Mouse (Mus musculus): ENCODE measurements around the gene Uck1.

Uck1 gene

DNA sequence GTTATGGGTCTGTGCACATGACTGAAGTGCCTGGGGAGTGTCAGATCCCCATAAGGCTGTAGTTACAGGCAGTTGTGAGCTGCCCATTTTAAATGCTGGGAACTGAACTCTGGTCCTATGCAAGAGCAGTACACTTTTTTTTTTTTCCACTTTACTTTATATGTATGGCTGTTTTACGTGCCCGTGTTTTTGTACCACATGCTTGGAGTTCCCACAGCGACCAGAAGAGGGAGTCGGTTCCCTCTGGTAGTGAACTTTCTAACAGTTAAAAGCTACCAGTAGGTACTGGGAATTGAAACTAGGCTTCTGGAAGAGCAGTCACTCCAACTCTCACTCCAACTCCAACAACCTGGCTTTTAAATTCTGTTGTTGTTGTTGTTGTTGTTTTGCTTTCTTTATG is 676 bp upstream of the Uck1 start:
- no peak for DNase-seq (ENCODE audit: low spot score in 2 of 2)

GRCm38 (mm10) chr2:32258887-32259533 is 949 bp downstream of the Uck1 start:
- no peak for DNase-seq (ENCODE audit: low spot score in 2 of 2)

- DNase-seq (ENCODE audit: low spot score in 2 of 2): no peak
Measured at GRCm38 (mm10) chr2:32256273-32256672, 3.7 kb downstream of the Uck1 start.

GRCm38 (mm10) chr2:32254563-32254962 is 5.4 kb downstream of the Uck1 start:
- DNase-seq (ENCODE audit: low spot score in 2 of 2): no peak

- DNase-seq (ENCODE audit: low spot score in 2 of 2): no peak
Measured at GRCm38 (mm10) chr2:32253352-32253751, 6.6 kb downstream of the Uck1 start.

DNA sequence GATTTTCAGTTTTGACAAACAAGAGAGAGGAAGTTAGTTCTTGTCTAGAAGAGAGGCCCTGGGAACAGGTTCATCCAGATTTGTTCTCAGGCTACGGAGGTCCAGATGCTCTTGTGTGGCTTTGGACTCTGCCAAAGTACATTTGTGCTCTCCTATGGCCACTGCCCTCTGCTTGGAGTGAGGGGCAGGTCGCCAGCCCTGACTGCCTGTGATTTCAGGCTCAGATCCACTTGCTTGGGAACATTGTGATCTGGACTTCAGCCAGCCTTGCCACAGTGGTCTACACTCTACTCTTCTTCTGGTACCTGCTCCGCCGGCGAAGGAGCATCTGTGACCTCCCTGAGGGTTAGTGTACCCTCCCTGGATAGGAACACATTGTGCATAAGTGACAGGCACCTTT is 7.3 kb downstream of the Uck1 start:
- DNase-seq (ENCODE audit: low spot score in 2 of 2): no peak

GRCm38 (mm10) chr2:32251791-32252527 is 8.0 kb downstream of the Uck1 start:
- DNase-seq (ENCODE audit: low spot score in 2 of 2): no peak

DNA sequence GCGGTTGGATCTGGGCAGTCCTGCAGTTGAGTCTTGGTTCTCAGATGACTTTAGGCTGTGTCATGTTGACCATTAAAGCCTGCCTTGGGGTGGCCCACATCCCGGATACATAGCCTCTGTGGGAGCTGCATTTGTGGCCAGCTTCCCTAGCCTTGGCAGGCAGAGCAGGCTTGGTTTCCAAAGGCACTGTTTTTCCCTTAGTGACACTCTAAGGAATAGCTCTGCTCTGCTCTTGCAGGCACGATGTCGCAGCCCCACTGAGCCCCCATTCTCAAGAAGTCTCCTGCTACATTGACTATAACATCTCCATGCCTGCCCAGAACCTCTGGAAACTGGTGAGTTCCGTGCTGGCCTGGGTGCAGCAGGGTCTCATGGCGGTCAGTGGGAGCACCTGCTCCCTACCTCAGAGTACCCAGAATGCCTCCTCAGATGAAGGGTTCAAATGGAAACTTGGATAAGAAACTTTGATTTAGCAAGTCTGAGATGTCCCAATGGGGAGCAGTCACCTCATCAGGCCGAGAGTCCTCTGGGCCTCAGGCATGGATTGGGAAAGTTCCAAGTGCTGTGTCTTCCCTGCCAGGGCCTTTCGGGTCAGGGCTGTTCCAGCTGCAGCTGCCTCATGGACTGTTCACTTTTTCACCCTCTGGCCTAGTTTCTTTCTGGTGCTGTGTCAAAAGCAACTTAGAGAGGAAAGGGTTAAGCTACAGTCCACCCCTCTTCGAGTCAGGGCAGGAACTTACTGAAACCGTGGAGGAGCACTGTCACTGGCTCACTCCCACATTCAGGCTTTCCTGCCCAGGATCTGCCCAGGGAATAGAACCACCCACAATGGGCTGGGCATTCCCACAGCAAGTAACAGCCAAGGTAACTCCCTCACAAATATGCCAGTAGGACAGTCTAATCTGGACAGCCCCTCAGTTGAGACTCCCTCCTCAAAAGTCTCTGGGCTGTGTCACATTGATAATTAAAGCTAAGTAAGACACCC is 11.3 kb downstream of the Uck1 start:
- DNase-seq (ENCODE audit: low spot score in 2 of 2): no peak

- DNase-seq (ENCODE audit: low spot score in 2 of 2): no peak
Measured at GRCm38 (mm10) chr2:32246741-32247140, 13.2 kb downstream of the Uck1 start.

GRCm38 (mm10) chr2:32242986-32243385 is 17.0 kb downstream of the Uck1 start:
- no peak for DNase-seq (ENCODE audit: low spot score in 2 of 2)

- no peak for DNase-seq (ENCODE audit: low spot score in 2 of 2)
Measured at GRCm38 (mm10) chr2:32240591-32240990, 19.4 kb downstream of the Uck1 start.

- no peak for DNase-seq (ENCODE audit: low spot score in 2 of 2)
Measured at GRCm38 (mm10) chr2:32238708-32239435, 21.1 kb downstream of the Uck1 start.

- DNase-seq (ENCODE audit: low spot score in 2 of 2): no peak
Measured at GRCm38 (mm10) chr2:32237571-32237970, 22.4 kb downstream of the Uck1 start.

GRCm38 (mm10) chr2:32236760-32237487 is 23.0 kb downstream of the Uck1 start:
- DNase-seq (ENCODE audit: low spot score in 2 of 2): no peak

GRCm38 (mm10) chr2:32235886-32236759 is 23.8 kb downstream of the Uck1 start, which contains the start of gene Pomt1:
Pomt1 (plus strand) TSS chr2:32236590.
- DNase-seq (ENCODE audit: low spot score in 2 of 2): peak; percentile 81 to 84

GRCm38 (mm10) chr2:32235433-32235832 is 24.5 kb downstream of the Uck1 start:
- DNase-seq (ENCODE audit: low spot score in 2 of 2): no peak

DNA sequence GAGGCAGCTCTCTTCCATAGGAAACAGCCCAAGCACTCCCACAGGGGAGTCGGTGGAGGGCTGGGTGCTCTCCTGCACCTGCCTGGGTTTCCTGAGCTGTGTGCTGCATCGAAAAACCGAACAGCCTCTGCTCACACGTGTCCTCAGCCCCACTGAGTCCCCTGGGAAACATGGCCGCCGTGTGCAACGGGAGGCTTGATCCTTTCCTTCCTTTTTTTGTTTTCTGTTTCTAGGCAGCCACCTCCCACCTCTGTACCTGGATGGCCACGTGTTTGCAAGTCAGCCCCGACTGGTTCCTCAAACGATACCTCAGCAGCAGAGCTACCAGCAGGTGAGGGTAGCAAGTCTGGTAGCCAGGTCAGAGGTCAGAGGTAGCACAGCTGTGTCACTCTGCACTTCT is 37.9 kb downstream of the Uck1 start:
- DNase-seq (ENCODE audit: low spot score in 2 of 2): no peak

- no peak for DNase-seq (ENCODE audit: low spot score in 2 of 2)
Measured at GRCm38 (mm10) chr2:32221577-32221976, 38.4 kb downstream of the Uck1 start.

- no peak for DNase-seq (ENCODE audit: low spot score in 2 of 2)
Measured at GRCm38 (mm10) chr2:32220969-32221368, 39.0 kb downstream of the Uck1 start.

DNA sequence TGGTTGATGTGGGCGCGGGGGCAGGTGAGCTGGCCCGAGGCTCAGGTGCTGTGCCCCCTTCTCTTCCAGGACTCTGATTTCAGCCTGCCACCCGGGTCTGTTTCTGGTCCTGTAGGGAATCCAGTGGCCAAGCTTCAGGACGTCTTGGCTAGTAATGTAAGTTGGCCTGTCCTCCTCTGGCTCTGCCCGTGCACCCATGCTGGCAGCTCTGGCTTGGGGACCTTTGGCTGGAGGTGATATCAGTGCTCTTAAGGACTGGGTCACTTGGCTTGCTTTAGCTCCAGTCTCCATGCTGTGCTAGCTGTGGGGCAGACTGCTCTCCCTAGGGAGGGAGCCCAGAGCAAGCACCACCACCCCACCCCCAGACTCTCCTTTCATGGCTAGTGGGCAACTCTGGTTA is 39.9 kb downstream of the Uck1 start:
- DNase-seq (ENCODE audit: low spot score in 2 of 2): no peak

Data from urinary bladder, adult 18-20 months (tissue).